Mouse (Mus musculus): Measurements from ENCODE around the gene Eif3c.

The Eif3c gene

DNA sequence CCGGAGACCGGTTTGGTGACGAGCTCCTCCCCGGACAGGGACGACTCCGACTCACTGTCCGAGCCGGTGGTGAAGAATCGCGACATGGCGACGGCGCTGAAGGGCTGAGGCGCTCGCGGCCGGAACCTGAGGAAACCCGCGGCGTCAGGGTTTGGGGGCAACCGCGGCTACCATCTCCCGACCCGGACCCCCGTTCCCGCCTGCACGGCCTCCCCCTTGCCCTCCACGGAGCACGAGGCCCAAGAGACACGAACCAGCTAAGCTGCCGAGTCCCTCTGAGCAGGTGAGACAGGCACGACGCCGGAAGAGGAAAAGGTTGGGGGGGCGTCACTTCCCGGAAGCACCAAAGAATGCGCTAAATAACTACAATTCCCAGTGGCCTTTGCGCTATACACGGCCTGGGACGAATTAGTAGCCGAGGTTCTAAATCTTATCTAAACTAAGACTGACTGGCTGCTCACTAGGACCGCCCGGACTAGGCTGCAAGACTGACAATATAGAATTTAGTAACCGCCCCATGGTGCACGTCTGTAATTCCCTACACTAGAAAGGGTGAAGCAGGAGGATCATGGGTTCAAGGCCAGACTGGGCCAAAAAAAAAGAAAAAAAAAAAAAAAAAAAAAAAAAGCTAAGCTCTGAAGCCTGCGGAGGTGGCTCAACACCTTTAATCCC lies at the start of gene Eif3c:
TSS of gene Eif3c (minus strand) at position 318 of the 672 bp plus-strand sequence.
- peak; percentile 92 for DNase-seq (ENCODE audit: low read depth)

DNA sequence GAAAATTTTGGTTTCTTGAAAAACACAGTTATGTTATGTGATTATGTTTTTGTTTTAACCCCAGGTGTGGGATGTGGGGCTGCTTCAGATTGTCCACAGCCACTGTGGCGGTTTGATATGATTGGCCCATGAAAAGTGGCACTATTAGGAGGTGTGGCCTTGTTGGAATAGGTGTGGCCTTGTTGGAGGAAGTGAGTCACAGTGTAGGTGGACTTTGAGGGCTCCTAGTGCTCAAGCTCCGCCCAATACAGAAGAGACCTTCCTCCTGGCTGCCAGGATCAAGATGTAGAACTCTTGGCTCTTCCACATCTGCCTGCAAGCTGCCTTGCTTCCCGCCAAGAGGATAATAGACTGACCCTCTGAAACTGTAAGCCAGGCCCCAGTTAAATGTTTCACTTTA lies 46.5 kb upstream of the Eif3c start:
- no peak for DNase-seq (ENCODE audit: low read depth)

DNA sequence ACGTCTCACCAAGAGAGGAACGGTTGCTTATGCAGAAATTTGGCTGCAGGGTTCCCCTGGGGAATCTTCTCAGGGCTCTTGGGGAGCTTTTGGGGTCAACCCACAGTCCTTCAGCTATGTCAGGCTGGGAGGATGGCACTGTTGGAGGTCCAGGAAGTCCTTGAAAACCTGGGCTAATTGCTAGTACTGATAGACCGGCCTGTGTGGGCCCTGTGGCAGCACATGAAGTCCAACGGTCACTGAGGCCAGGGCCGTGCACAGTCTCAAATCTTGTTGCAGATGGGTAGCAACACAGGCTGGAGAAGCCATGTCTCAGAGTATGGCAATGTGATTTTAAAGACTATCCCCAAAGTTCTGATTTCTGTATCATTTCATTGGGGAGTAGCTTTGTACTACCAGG lies 41.6 kb upstream of the Eif3c start:
- no peak for DNase-seq (ENCODE audit: low read depth)

DNA sequence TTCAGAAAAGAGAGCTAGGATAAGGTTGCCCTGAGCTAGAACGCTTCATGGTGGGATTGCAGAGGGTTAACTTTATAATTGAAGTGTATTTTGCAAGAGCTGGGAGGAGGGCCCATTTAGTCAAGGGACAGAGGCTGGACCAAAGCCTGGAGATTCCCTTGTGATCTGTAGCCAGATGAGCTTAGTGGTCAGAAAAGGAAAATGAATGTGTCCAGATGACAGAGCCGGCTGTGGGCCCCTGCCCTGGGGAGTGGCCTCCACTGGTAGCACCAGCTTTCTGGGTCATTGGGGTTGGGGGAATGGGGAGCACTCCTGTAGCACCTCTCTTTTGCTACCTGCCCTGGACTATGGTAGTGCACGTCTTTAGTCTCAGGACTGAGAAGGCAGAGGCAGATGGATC lies 40.9 kb upstream of the Eif3c start:
- peak; percentile 83 for DNase-seq (ENCODE audit: low read depth)

DNA sequence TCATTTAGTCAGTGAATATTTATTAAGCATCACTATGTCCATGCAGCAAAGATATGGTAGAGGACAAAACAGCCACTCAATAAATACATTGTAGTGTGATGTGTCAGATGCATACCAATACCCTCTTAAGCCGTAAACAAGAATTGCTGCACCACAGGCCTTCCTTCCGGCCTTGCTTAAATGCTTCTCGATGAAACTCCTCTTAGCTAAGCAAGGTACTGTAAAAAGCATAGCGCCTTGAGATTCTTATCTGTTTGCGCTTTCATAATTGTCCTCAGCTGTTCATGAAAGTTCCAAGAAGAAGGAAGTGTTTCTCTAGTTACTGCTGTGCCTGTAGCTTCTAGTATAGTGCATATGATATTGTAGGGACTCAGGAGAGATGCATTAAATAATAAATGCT lies 40.4 kb upstream of the Eif3c start:
- DNase-seq (ENCODE audit: low read depth) = peak; percentile 35

DNA sequence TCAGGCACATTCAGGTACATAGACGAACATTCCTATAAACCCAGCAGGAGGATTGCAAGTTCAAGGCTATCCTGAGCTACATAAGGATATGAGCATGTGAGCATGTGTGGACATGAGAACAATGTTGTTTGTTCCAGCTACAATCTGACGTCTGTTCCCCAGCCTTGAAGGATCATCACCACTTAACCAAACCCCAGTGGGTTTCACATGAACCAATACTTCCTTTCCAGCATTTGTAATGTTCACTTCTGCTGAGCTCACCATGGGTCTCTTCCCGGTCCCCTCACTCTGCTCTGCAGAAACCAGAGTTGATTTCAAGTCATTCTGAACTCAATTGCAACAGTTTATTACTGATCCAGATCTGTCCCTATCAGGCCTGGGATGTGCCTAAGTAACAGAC lies 36.4 kb upstream of the Eif3c start:
- DNase-seq (ENCODE audit: low read depth) = no peak

DNA sequence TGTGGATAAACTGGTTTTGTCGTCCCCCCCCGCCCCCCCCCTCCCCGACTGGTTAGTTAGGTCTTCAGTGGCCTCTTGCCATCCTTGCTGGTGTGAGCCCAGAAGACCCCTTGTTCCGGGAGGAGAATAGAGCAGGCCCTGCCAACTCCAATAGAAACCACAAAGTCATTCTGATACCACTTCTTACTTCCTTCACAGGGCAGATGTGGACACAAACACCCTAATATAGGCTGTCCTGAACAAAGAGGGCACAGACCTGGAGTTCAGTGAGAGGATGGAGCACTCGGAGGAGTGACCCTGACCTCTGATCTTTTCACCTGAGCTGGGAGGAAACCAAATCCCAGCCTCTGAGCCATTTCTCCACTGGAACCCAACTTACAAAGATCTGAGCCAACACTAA lies 35.7 kb upstream of the Eif3c start:
- DNase-seq (ENCODE audit: low read depth) = no peak

DNA sequence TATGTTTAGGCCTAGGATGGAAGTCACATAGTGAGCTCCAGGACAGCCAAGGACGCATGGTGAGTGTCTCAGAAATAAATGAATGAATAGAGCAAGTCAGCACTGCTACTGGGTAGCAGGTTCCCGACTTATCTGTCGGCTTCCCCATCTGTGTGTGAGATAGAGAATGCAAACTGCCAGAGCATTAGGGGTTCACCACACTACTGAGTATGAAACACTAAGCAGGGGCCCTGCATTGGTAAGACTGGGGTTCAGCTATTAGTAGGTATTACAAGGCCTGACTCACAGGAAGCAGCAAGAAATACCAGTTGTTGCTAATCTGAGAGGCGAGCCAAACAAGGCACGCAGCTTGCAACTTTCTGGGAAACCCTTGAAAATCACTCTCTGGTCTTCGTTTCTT lies 32.7 kb upstream of the Eif3c start:
- DNase-seq (ENCODE audit: low read depth) = peak; percentile 66

DNA sequence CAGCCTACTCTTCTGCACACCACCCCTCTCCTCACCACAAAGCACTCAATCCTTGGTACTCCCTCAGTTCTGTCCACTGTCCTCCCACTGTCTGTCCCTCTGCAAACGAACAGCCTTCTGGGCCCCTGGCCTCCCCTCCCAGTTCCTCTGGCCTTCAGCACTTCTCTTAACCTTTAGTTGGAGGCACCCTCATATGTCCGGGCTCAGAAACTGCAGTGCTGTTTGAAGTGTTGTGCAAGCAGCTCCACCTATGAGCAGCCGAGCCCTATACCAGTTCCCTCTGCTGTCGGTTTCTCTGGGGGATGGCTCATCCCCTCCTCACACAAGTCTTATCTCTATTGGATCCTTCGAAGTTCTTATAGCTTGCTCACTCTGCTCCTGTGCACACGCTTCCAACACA lies 30.2 kb upstream of the Eif3c start:
- no peak for DNase-seq (ENCODE audit: low read depth)

DNA sequence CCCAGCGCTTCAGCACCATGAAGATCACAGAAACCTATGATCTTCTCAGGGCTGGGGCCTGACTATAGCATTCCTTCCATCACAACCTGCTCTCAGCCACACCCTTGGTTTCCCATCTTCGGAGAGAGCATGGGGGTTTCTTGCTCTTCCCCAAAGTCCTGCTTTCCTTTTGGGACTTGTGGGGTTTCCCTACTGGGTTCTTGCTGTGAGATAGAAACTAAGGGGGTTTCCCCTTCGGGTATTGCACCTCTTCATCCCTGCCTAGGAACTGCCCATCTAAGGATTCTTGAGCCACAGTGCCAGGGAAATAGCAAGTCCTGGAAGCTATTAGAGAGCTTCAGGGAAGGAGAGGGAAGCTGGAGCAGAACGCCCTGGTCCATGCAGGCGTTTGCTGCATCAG lies 29.7 kb upstream of the Eif3c start:
- DNase-seq (ENCODE audit: low read depth) = no peak

DNA sequence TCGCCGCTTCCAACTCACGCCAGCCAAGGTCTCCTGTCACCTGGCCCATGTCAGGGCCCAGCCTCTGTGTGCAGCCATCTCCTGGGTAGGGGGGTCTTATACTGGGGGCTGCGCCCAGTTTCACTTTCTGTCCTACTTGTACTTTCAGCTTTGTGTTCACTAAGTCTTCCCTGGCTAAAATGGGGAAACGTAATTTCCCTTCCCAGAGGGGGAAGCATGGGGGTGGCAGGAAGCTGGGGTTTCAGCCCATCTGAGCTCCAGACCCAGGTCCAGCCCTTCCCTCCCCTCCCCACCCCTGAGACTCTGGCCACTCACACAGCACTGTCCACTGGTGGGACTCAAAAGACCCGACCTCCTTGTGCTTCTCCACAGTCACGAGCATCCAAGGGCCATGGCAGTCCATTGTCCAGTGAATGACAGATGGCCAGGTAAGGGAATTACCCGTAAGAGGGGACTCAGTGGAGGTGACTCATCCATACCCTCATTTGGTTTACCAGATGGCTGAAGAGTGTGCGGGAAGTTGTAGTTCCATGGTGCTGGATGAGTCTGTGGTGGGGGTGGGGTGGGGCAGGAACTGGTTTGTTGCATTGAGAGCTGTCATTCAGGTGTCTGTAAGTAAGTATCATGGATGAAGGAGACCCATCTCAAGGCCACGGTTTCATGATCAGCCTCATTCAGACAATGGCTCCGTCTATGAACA lies 28.8 kb upstream of the Eif3c start, which contains the start of gene Il27:
TSS of gene Il27 (minus strand) at position 80 of the 700 bp plus-strand sequence.
- no peak for DNase-seq (ENCODE audit: low read depth)

DNA sequence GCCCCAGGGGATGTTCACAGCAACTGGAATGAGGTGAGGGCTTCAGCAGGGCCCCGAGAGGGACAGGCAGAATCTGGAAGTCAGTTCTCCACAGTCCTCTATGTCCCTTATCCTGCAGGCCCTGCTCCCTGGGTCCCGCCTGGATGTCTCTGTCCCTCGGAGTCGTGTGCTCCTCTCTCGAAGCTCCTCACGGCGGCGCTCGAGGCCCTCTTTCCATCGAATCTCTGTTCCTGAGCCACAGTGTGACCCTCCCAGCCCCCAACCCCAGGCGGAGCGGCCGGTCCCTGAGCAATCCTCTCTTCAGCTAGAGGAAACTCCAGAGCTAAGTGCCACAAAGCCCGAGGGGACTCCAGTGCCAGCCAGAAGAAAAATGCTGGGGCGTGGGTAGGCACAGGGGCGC lies 21.6 kb upstream of the Eif3c start:
- DNase-seq (ENCODE audit: low read depth) = peak; percentile 28

DNA sequence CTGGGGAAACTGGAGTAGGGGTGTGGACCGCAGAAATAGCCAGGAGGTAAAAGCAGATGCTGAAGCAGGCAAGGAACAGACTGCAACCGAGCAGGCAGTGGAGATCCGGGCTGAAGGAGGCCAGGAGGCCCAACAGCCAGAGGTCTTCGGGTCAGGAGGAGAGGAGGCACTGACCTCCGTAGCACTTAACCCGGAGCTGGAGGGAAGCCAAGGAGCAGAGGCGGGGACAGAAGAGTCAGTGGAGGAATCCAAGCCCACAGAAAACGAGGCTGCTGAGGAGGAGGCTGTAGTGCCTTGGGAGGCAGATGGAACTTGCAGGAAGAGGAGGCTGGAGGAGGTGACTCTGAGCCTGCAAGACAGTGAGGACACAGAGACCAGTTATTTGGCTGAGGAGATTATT lies 20.6 kb upstream of the Eif3c start:
- peak; percentile 22 for DNase-seq (ENCODE audit: low read depth)

DNA sequence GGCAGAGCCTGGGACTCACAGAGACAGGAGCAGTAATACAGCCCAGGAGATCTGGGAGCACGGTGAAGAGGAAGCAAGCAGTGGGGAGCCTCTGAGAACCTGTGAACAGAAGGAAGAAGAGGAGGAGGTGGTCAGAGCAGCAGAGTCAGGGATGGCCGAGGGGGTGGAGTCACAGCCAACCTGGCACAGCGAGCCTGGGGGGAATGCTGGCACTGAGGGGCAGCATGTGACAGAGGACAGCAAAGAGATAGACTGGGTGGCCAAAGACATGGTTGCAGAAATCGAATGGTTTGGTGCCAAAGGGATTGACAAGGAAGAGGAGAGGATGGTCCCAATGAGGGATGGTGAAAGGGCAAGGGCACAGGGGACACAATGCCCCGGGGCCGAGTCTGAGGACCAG lies 19.5 kb upstream of the Eif3c start, which contains the start of gene Cln3:
TSS of gene Cln3 (minus strand) at position 101 of the 400 bp plus-strand sequence.
- DNase-seq (ENCODE audit: low read depth) = no peak

DNA sequence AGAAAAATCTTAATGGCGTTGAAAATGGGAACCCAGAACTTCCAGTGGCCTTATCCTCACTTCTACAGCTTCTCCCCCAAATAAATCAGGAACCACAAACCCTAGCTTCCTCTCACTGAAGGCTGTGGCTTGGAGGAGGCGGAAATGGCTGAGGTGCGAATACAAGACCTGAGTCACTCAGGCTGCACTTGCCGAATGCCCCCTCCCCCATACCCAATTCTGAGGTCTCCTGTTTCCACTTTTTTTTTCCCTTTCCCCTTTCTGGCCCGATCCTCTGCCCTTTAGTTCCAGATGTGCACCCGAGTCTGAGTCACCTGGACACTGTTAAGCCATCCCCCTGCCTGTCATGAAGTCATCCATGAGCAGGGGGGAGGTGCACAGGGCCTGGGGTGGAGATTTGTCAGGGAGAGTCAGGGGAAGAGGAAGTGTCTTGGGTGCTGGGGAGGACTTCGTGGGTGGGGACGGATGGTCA lies 18.3 kb upstream of the Eif3c start, which contains the start of gene Apobr:
TSS of gene Apobr (plus strand) at position 437 of the 472 bp plus-strand sequence.
- DNase-seq (ENCODE audit: low read depth) = peak; percentile 57

DNA sequence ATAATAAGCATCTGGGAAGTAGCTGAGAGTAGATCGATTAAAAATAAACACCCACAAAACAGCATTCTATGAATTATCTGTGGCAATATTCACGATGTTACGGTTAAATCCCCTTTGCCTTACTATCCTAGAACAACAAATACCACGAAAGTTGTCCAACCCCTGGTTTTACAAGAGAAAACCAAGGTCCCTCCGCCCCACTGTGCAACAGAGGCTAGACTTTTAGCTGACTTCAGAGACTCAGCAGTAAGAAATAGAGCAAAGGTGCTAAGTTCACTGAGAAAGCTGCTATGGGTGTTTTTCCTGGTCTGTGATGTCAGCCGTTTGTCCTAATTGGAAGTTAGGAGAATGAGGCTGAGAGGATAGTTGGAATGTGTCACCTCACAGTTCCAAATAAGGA lies 17.6 kb upstream of the Eif3c start:
- DNase-seq (ENCODE audit: low read depth) = no peak

DNA sequence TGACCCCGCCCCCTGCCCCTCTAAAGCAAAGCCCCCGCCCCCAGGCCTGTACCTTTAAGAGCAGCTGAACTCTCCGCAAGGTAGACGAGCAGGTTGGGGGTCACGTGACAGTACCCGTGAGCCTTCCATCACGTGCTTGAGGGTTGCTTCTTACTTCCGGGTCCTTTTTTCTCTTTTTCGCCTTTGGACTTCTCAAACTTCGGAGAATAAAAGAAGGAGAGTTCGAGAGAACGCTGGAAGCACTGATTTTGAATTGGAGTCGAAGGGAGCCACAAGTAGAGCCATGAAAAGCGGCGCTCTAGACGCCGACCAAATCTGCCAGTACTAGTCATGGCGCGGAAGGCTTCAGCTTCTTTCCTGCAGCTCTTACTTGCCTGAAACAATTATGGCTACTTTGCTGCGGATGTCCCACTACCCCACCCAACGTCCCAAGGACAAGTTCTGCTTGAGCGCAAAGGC lies 17.1 kb upstream of the Eif3c start:
- peak; percentile 76 for DNase-seq (ENCODE audit: low read depth)

DNA sequence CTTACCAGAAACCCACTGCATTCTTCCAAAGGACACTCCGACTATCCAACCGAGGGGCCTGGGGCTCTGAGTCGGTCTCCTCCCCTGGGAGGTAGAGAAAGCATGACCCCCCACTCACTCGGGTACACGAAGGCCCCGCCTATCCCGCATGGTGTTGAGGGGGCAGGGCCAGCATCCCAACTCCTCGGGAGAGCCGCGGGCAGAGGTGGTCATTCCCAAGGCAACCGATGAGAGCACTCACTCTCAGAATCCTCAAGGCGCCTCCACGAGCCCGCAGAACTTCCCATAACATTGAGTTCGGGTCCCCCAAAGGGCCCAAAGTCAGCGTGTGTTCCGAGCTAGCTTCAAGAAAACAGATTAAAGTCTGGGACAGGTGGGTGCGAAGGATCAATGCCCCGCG lies 16.5 kb upstream of the Eif3c start:
- DNase-seq (ENCODE audit: low read depth) = no peak

DNA sequence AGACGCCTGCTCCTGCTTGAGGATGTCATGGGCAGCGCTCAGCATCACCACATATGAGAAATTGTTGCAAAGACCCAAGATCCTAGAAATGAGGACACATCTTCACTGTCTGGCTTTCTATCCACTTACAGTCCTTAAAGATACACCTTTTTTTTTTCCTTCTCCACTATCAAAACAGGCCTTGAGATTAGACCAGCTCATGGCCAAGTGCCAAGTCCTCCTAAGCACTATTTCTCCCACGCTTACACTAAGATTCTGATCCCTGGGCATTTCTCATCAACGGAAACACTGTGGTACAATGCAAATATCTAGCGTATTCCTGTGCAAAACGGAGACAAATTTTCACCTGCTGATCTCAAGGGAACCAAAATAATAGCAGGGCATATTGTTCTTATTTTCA lies 15.4 kb upstream of the Eif3c start:
- DNase-seq (ENCODE audit: low read depth) = no peak

DNA sequence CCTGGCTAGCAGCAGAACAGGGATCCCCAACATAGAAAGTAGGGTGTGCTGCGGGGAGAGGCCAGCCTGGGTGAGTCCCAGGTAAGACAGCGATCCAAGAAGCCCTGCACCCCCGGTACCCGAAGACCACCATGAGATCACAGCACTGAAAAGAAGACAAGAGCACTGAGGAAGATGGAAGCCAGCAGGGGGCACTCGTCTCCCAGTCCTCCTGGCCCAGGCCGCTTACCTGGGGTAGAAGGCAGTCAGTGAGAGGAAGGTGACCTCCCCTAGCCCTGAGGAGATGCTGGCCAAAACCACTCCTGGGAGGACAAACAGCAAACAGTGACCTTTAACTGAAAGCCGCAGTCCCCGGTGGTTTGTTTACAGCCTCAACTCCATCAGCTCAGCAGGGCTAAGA lies 13.0 kb upstream of the Eif3c start:
- peak; percentile 72 for DNase-seq (ENCODE audit: low read depth)

DNA sequence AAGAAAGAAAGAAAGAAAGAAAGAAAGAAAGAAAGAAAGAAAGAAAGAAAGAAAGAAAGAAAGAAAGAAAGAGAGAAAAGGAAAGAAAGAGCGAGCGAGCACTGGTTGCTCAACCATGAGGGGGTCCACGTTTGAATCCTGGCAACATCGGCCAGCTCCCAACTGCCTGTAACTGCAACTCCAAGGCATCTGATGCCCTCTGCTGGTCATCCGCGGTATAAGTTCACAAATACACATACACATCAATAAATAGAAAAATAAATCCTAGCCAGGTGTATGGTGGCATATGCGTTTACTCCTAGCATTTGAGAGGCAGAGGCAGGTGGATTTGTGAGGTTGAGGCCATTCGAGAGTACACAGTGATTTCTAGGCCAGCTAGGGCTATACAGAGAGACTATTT lies 10.7 kb upstream of the Eif3c start:
- DNase-seq (ENCODE audit: low read depth) = peak; percentile 78

DNA sequence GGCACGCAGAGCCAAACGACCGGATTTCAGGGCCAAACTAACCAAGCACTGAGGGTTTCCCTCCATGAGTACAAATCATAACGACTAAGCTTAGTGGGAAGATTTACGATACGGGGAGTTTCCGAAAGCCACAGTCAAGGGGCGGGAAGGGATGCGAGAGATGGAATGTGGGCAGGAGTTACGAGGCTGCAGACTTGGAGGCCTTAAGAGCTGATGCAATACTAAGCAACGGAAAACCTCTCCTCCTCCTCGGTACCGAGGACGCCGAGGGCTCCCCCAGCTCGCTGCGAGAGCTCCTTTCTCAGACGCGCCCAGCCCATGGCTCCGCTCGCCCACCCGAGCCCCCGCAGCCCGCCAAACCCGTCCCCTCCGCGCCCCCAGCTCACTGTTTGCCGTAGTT lies 518 bp downstream of the Eif3c start:
- peak; percentile 80 for DNase-seq (ENCODE audit: low read depth)

DNA sequence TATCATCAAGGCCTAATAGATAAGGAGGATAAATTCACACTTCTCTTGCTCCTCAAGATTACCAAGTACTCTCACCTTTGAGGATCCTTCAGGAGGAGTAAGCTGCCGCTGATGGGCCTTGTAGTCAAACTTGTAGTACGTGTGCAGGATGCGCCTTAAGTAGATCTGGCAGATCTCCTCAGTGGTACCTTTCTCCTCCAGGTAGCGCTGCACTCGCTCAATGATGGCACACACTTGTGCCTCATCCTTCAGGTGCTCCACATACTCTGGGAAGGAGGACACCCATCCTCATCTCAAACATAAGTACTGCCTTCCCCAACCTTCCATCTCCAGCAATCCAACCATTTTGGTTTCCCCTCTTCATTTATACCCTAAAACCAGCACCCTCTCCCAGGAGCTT lies 9.6 kb downstream of the Eif3c start:
- DNase-seq (ENCODE audit: low read depth) = no peak

All from NIH3T3 (cell line).